Mouse (Mus musculus) thymus, adult 2 months (tissue): Measurements from ENCODE around the gene Lima1.

Experiments
- CTCF ChIP-seq: fragments of 200-500 bp; IDR thresholded peaks from 2 replicates; pipeline ENCODE4 v1.5.1; 2012; ENCODE audit warnings: mild to moderate bottlenecking, control low read depth, low read length, moderate library complexity, borderline replicate concordance; ENCODE audit not compliant: control insufficient read depth, poor library complexity, insufficient read depth; ENCODE audit errors: extremely low read depth
- POLR2A ChIP-seq: fragments of 200-500 bp; IDR thresholded peaks from 2 replicates; pipeline ENCODE4 v1.6.1; 2012; ENCODE audit warnings: mild to moderate bottlenecking, low read length, control low read depth, moderate library complexity; ENCODE audit not compliant: control insufficient read depth, poor library complexity, insufficient read depth; ENCODE audit errors: extremely low read depth

- TF ChIP-seq CTCF (no peak), POLR2A (no peak)
These were observed 96.5 kb downstream of the Lima1 start for GRCm38 (mm10) chr15:99778677-99779335.
